Mouse (Mus musculus) hindbrain, embryonic 12.5 days (tissue): ENCODE data around the gene Fancc. TPM values are rescaled to one million over a fixed set of nuclear protein-coding genes. Genes with fewer than 3 reads are reported as not detected.

Experiments
- ATAC-seq: fragments of 200-750 bp; cut with Nextera tagmentation; 2 replicates; pipeline ENCODE4 v1.8.0; 2017; ENCODE audit warnings: moderate TSS enrichment; ENCODE audit not compliant: low FRiP score
- H3K27ac ChIP-seq: fragments of 300-500 bp; sonication (generic); 2 replicates; pipeline ENCODE4 v1.5.1; 2016; ENCODE audit warnings: mild to moderate bottlenecking
- H3K27me3 ChIP-seq: fragments of 300-500 bp; sonication (generic); 2 replicates; pipeline ENCODE4 v1.6.1; 2016; ENCODE audit warnings: mild to moderate bottlenecking
- H3K36me3 ChIP-seq: fragments of 300-500 bp; sonication (generic); 2 replicates; pipeline ENCODE4 v1.6.1; 2016; ENCODE audit warnings: mild to moderate bottlenecking
- H3K4me1 ChIP-seq: fragments of 300-500 bp; sonication (generic); 2 replicates; pipeline ENCODE4 v1.6.1; 2016
- H3K4me2 ChIP-seq: fragments of 300-500 bp; sonication (generic); replicated peaks from 2 replicates; pipeline ENCODE4 v1.6.1; 2016; ENCODE audit warnings: mild to moderate bottlenecking
- H3K4me3 ChIP-seq: fragments of 300-500 bp; sonication (generic); 2 replicates; pipeline ENCODE4 v1.5.1; 2016; ENCODE audit warnings: mild to moderate bottlenecking
- H3K9ac ChIP-seq: fragments of 300-500 bp; sonication (generic); 2 replicates; pipeline ENCODE4 v1.6.1; 2016; ENCODE audit warnings: mild to moderate bottlenecking, moderate library complexity
- H3K9me3 ChIP-seq: fragments of 300-500 bp; sonication (generic); replicated peaks from 2 replicates; pipeline ENCODE4 v1.6.1; 2016; ENCODE audit warnings: mild to moderate bottlenecking
- WGBS: fragments of 180-500 bp; shearing (Covaris S2); methylation state at CpG from one replicate; pipeline ENCODE4 v1.1.7; 2016; 5-methylcytosine and 5-hydroxymethylcytosine counted together
- polyA plus RNA-seq: library from polyadenylated mRNA; unstranded; fragments of >200 nt; fragmentation: Nextera tagmentation; extraction: Ambion mirVana; gene quantifications from 2 replicates; pipeline ENCODE4 v1.2.1, GENCODE M21; 2016

Fancc gene
- 20.4 and 23.0 TPM in 2 replicates for polyA plus RNA-seq

DNA sequence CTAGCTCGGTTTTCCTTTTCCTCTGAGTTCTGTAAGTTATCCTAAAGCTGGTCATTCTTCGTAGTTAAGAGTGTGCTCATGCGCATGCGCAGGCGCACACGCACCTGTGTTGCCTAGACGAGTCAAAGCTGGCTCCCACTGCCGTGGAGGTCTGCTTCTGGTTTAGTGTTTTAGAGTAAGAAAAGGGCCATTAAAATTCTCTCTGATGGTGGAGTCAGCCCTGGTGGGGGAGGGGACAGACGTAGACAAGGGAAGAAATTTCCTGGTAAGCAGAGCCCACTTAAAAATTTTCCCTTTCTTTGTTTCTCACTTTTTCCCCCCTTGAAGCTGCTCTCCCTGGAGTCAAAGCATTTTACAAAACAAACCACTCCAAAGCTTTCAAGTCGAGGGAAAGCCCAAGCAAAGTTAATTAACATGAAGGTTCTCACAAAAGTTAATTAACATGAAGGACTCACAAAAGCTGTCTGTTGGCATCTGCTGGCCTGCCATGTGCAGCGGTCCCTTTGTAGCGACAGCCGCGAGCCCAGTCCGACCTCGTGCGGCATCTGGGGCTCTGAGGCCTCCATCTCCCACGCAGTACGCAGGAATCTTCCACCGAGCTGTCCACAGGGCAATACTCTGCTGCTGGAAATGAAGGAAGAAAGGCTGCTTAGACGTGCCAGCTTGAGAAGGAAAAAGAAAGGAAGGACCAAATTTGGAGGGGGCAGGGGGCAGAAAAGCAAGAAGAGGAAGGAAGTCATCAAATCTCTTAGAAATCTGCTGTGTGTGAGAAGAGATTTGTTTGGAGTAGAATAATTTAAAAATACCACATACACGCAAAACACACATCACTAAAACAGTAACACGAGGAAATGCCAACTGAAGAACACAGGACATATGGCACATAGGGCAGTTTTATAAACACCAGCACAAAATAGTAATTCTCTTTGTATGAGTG is at the start of gene Fancc:
Gene Fancc (minus strand): TSS at position 633 of the 937 bp plus-strand sequence.
- ATAC-seq: peak; percentile 89
- Histone ChIP-seq H3K9ac (no peak within 1 kb of the TSS), H3K4me1 (peaks cover 11% of the 10 kb centered on the region), H3K36me3 (no peaks in the 10 kb centered on the region), H3K4me3 (no peak within 1 kb of the TSS), H3K9me3 (no peaks in the 10 kb centered on the region), H3K27me3 (no peaks in the 10 kb centered on the region), H3K27ac (peak within 1 kb of the TSS; percentile 49; the same call in 1 of the 2 replicates), H3K4me2 (peak within 1 kb of the TSS; percentile 11)
- WGBS: 19% methylated on average over 23 of the region's 23 CpGs

DNA sequence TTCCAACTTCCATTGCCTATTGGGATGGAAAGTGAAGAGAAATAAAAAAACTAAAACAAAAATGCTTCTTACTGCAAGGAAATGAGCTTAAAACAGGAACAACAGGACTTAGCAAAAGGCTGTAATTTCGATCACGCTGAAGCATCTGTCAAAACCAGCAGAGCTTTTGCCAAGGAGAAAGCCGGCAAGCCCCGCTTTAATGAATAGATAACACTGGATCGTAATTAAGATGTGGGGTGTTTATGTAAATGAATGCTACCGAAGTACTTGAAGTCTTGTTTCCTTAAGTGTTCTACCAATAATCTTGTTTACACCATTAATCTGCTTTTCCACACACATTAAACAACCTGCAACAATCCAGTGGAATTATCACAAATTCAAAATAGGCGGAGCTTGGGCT is 48.2 kb upstream of the Fancc start:
- no peak overlapping the region for H3K9ac ChIP-seq
- H3K4me1 ChIP-seq: peaks cover 59% of the 10 kb centered on the region
- H3K9me3 ChIP-seq: no peaks in the 10 kb centered on the region
- no peak for ATAC-seq
- H3K4me3 ChIP-seq: no peak overlapping the region
- WGBS: 63% methylated on average over 7 of the region's 7 CpGs
- no peak overlapping the region for H3K4me2 ChIP-seq
- H3K36me3 ChIP-seq: peaks cover 25% of the 10 kb centered on the region
- H3K27ac ChIP-seq: peak overlapping the region; percentile 17; the same call in 1 of the 2 replicates
- H3K27me3 ChIP-seq: no peaks in the 10 kb centered on the region

DNA sequence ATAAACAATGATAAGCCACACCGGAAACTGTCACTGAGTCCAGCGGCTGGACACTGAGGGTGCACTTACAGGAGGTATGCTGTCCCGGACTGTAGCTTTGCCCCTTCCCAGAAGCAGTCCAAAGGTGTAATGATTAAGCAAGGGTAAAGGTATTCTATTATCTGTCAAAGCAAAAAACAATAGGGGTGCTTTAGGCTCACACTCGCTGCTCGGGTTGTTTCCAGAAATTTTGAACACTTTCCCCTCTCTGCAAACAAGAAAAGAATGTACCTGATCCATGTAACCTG is 47.8 kb upstream of the Fancc start:
- no peaks in the 10 kb centered on the region for H3K9me3 ChIP-seq
- peaks cover 28% of the 10 kb centered on the region for H3K36me3 ChIP-seq
- H3K27ac ChIP-seq: peak overlapping the region; percentile 17; the same call in 1 of the 2 replicates
- peaks cover 55% of the 10 kb centered on the region for H3K4me1 ChIP-seq
- WGBS: 39% methylated on average over 5 of the region's 5 CpGs
- no peak overlapping the region for H3K4me2 ChIP-seq
- no peak overlapping the region for H3K4me3 ChIP-seq
- H3K9ac ChIP-seq: no peak overlapping the region
- H3K27me3 ChIP-seq: no peaks in the 10 kb centered on the region
- ATAC-seq: no peak

DNA sequence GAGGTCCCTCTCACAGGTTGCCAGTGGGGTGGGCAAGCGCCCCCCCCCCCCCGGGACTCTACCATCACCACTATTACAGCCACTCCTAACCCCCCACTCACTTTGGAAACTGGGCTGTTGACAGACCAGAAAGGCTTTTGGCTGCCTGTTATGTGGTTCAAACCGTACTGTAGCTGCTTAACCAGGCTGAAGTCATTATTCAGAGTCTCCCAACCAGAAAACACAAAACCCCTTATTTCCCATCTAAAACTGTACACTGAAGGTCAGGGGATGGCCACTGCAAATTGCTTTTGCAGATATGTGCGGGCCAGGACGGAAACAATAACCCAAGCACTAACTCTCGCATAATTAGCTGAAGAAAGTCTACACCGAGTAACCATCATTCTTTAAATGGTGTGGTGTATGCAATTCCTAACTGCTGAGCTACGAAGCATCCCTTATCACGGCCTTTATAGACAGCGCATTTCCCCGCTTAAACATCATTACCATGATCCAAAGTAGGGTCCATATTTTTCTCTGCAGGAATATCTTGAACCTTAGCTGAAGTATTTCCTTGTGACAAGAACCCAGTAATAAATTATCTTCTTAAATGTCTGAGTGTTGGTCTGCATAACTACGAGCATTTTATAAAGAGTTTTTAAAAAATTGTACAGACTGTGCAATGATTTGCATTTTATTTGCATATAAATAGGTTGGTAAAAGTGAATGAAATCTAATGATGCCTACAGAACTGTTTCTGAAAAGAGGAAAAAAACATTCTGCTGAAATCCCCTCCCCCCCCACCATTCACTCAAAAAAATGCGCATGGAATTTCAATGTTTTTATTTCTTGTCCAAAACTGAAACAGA is 47.3 kb upstream of the Fancc start:
- peaks cover 34% of the 10 kb centered on the region for H3K36me3 ChIP-seq
- peak overlapping the region; percentile 32 for H3K27ac ChIP-seq
- peak; percentile 46; the same call in 1 of the 2 replicates for ATAC-seq
- H3K4me1 ChIP-seq: peaks cover 52% of the 10 kb centered on the region
- no peak overlapping the region for H3K9ac ChIP-seq
- H3K9me3 ChIP-seq: no peaks in the 10 kb centered on the region
- 0 out of 2 replicates have a peak overlapping the region, but pooled peaks have one; percentile 0 for H3K4me2 ChIP-seq
- 37% methylated on average over 13 of the region's 13 CpGs for WGBS
- no peaks in the 10 kb centered on the region for H3K27me3 ChIP-seq
- H3K4me3 ChIP-seq: no peak overlapping the region

DNA sequence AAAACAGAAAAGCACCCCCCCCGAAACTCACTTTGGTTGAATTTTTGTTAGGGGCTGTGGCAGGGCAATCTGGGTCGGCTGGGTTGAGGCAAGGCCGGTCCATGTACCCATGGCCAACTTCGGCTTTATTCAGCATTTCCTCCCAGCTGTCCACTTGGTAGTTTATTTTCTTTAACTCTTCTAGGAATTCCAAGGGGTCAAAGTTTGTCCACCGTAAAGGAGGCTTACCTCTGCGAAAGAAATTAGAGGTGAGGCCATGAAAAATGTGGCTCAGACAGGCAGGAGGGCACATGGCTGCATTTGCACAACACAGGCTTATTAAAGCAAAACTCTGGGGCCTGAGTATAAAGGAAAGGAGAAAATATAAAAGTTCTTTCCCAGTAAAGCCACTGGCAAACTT is 46.4 kb upstream of the Fancc start:
- H3K27ac ChIP-seq: peak overlapping the region; percentile 41; the same call in 1 of the 2 replicates
- peaks cover 45% of the 10 kb centered on the region for H3K4me1 ChIP-seq
- WGBS: 54% methylated on average over 6 of the region's 6 CpGs

DNA sequence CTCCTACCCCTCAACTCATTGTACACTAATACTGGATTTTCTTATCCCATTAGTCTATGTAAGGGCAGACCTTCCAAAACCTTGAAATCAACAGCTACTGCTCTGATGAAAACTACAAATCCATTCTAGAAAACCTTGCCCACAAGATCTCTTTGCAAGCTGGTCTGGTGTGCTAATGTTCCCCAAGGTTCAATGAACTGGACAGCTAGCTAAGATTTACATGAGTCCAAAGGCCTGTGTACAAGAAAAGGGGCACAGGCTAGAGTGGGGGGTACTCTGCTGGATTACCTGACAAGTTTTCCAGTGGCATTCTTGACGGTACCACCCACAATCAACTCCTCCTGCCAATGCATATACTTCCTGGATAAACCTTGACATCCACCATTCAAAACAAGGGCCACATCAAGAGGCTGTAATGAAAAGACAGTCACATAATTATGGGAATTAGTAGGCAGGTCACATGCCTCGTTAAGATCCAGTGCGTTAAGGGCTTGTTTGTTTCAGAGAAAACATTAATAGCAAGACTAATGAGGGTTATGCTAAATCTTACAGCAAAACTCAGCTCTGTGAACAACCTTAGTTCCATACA is 45.8 kb upstream of the Fancc start:
- H3K9me3 ChIP-seq: no peaks in the 10 kb centered on the region
- H3K36me3 ChIP-seq: peaks cover 48% of the 10 kb centered on the region
- no peak overlapping the region for H3K9ac ChIP-seq
- ATAC-seq: no peak
- WGBS: 70% methylated on average over 3 of the region's 3 CpGs
- peaks cover 41% of the 10 kb centered on the region for H3K4me1 ChIP-seq
- no peak overlapping the region for H3K27ac ChIP-seq
- no peak overlapping the region for H3K4me3 ChIP-seq
- H3K27me3 ChIP-seq: no peaks in the 10 kb centered on the region
- no peak overlapping the region for H3K4me2 ChIP-seq

More for the DNA sequence above, 46.4 kb upstream of the Fancc start:
- Histone ChIP-seq H3K4me3 (no peak overlapping the region), H3K27me3 (no peaks in the 10 kb centered on the region), H3K9ac (no peak overlapping the region), H3K9me3 (no peaks in the 10 kb centered on the region), H3K4me2 (no peak overlapping the region), H3K36me3 (peaks cover 42% of the 10 kb centered on the region)
- ATAC-seq: no peak

DNA sequence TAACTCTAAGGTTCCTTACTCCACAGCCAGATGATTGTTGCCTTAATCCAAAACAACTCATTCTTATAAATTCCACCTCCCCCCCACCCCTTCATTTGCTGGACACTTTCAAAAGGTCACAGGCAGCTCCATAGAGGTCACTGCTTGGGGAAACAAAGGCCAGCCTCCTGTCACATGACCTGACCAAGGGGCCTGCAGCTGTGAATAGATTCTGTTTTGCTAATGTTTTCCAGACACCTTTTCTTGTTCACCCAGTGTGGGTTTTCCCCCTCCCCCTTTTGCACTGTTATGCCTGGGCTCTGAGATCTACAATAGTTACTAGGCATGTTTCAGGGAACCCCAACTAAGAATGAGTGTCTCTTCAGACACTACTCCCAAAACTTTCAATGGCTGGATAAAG is 44.4 kb upstream of the Fancc start:
- Histone ChIP-seq H3K4me2 (no peak overlapping the region), H3K36me3 (peaks cover 58% of the 10 kb centered on the region), H3K4me1 (peaks cover 41% of the 10 kb centered on the region), H3K27ac (no peak overlapping the region), H3K27me3 (no peaks in the 10 kb centered on the region), H3K4me3 (no peak overlapping the region), H3K9ac (no peak overlapping the region), H3K9me3 (no peaks in the 10 kb centered on the region)
- ATAC-seq: no peak

DNA sequence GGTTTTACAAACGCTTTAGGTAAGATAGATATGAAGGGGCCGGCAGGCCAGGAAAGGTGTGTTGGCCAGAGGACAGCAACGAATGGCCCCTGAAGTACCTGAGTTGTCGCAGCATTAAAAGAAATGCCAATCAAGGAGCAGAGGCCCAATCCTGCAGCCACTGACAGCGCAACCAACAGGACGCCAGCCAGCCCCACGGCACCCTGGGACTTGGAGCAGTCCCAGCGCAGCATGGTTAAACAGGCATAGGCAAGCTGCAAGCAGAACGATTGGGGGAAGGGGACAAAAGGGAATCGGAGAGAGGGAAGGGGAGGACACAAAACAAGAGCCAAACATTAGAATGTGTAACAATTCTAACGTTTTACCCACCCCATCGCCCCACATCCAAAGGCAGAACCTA is 43.5 kb upstream of the Fancc start:
- H3K4me2 ChIP-seq: no peak overlapping the region
- ATAC-seq: no peak
- peaks cover 33% of the 10 kb centered on the region for H3K4me1 ChIP-seq
- H3K27ac ChIP-seq: no peak overlapping the region
- H3K9me3 ChIP-seq: no peaks in the 10 kb centered on the region
- no peaks in the 10 kb centered on the region for H3K27me3 ChIP-seq
- no peak overlapping the region for H3K4me3 ChIP-seq
- WGBS: 81% methylated on average over 12 of the region's 12 CpGs
- peaks cover 68% of the 10 kb centered on the region for H3K36me3 ChIP-seq
- no peak overlapping the region for H3K9ac ChIP-seq

DNA sequence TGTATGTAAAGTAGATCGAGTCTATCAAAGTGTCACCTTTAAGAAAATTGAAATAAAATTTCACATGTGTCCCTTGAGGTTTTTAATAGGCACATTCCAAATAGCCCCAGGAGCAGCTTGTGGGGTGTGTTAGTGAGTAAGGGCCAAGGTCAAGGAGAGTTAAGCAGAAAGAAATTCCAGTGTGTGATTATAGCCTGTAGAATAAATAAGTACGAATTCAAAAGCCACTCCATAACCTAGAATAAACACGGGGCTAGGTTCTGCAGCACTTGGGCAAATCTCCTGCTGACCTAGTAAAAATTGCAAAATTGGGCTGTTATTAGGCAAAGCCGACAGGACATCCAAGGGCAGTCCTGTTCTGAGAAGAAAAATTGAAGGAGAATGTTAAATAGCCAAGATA is 37.9 kb upstream of the Fancc start:
- no peak overlapping the region for H3K4me3 ChIP-seq
- H3K4me1 ChIP-seq: 0 out of 2 replicates have a peak, but pooled peaks cover 12% of the 10 kb centered on the region
- H3K4me2 ChIP-seq: no peak overlapping the region
- no peaks in the 10 kb centered on the region for H3K9me3 ChIP-seq
- no peak for ATAC-seq
- H3K36me3 ChIP-seq: peaks cover 94% of the 10 kb centered on the region
- no peak overlapping the region for H3K27ac ChIP-seq
- 85% methylated on average over 4 of the region's 4 CpGs for WGBS
- H3K27me3 ChIP-seq: no peaks in the 10 kb centered on the region
- no peak overlapping the region for H3K9ac ChIP-seq

DNA sequence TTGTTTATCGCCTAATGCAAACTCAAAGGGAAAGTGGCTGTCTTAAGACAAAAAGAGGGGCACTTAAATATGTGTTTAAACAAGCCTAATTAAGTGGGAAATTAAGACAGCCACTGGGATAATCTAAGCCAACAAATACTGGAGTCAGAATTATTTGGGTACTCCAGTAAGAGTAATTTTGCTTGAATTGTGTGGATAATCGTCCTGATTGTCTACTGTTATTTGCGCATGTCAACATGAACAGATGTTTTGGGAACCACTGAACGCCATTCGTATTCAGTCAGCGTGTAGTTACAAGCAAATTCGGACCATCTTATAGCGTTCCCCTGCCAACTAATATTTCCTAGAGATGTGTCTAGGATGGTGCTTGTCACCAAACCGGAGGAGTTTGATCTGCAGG is 33.8 kb upstream of the Fancc start:
- WGBS: 71% methylated on average over 9 of the region's 9 CpGs
- peaks cover 47% of the 10 kb centered on the region for H3K4me1 ChIP-seq
- no peaks in the 10 kb centered on the region for H3K9me3 ChIP-seq
- H3K36me3 ChIP-seq: peaks cover 70% of the 10 kb centered on the region
- H3K27me3 ChIP-seq: no peaks in the 10 kb centered on the region
- H3K4me3 ChIP-seq: no peak overlapping the region
- no peak overlapping the region for H3K9ac ChIP-seq
- no peak overlapping the region for H3K4me2 ChIP-seq
- H3K27ac ChIP-seq: 0 out of 2 replicates have a peak overlapping the region, but pooled peaks have one; percentile 30
- ATAC-seq: no peak

DNA sequence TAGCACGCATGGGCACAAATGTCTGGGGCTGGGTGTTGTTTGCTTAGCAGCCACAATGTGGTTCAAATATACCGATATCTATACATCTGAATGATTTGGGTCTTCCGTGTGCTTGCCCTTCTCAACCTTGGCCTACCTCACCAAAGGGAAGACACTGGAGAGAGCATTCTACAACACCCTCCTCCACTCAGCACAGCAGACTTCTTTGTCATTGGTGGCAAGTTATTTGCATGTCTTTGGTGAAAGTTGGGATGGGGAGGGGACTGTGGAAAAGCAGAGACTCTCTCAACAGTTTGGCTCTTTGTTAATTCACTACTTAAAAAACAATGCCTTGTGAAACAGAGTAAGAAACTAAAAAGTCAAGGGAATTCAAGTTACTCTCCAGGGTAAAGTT is 33.3 kb upstream of the Fancc start:
- Histone ChIP-seq H3K4me3 (no peak overlapping the region), H3K4me1 (peaks cover 51% of the 10 kb centered on the region), H3K9ac (no peak overlapping the region), H3K9me3 (no peaks in the 10 kb centered on the region), H3K27ac (no peak overlapping the region), H3K36me3 (peaks cover 68% of the 10 kb centered on the region), H3K4me2 (no peak overlapping the region), H3K27me3 (no peaks in the 10 kb centered on the region)
- WGBS: 31% methylated on average over 3 of the region's 3 CpGs
- peak; percentile 57; the same call in 1 of the 2 replicates for ATAC-seq
